In the genomic region with DNA sequence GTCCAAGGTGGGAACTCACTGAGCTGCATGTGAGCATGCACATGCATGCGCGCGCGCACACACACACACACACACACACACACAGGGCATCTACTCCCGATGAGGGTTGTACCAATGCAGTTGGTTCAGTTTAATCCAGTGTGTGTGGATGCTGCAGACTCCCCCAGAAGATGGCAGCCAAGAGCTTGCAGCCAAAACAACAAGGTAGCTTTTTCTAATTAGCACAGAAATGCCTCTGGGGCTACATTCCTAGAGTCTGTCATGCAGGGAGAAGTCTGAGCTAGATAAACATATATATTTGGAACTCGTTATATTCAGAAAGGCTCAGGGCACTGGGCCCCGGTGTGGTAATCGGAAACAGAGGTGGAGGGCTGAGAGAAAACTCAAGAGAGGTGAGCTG, we compare ENCODE assay signal across 8 mouse cellular contexts.
A peak's percentile ranks its signal among the peaks of the same experiment; 100 is the strongest.
DNase-seq lines count a peak whose midpoint lies in the region; ATAC-seq and TF ChIP-seq lines count a peak whose summit lies in the region.

No protein-coding gene starts in this region.

- DNase-seq in thymus, adult 2 months = peak; percentile 3
- no peak for DNase-seq in thymus, postnatal 0 days (ENCODE audit: low spot score)
- DNase-seq in embryo, embryonic 11.5 days (ENCODE audit: low read depth, low spot score) = peak; percentile 44
- DNase-seq in heart, postnatal 36 days = peak; percentile 27 to 41
- peak; percentile 47 to 68 for DNase-seq in layer of hippocampus, adult 8-10 months (ENCODE audit: low spot score in 2 of 2)
- DNase-seq in retina, postnatal 1 day = peak; percentile 81
- no peak for DNase-seq in gastrocnemius, postnatal 25 days

- TF ChIP-seq POLR2A in thymus, adult 2 months (IDR thresholded peaks at IDR 0.05; ENCODE audit: control insufficient read depth, extremely low read depth, insufficient read depth, low read length, poor library complexity) = no peak

- intact Hi-C loops in heart, postnatal 36 days (cut with DNase I) = loop anchor here (10.0 kb wide), 3 partner anchors 116 to 306 kb away; partner anchors contain the start of gene Dnm3

- H3K4me1 ChIP-seq in thymus, adult 2 months (replicated peaks; ENCODE audit: control insufficient read depth, insufficient read depth, low read length) = no peaks in the 10 kb centered on the region
- peaks cover 7% of the 10 kb centered on the region for H3K4me1 ChIP-seq in lung, embryonic 16.5 days (replicated peaks; ENCODE audit: control insufficient read depth, insufficient read depth, low read length)

- ATAC-seq in lung, embryonic 16.5 days (ENCODE audit: low read depth) = peak; percentile 60

- H3K36me3 ChIP-seq in thymus, adult 2 months (ENCODE audit: control insufficient read depth, insufficient read depth, low read length) = no peaks in the 10 kb centered on the region
- H3K36me3 ChIP-seq in lung, embryonic 16.5 days (ENCODE audit: control insufficient read depth, insufficient read depth, low read length) = no peaks in the 10 kb centered on the region

- no peak overlapping the region for H3K4me2 ChIP-seq in lung, embryonic 16.5 days (ENCODE audit: low read depth, low read length)

- no peaks in the 10 kb centered on the region for H3K27me3 ChIP-seq in thymus, adult 2 months (ENCODE audit: control insufficient read depth, insufficient read depth, low read length)
- no peaks in the 10 kb centered on the region for H3K27me3 ChIP-seq in lung, embryonic 16.5 days (ENCODE audit: control insufficient read depth, insufficient read depth, low read depth, low read length)

- H3K9ac ChIP-seq in lung, embryonic 16.5 days (ENCODE audit: low read length) = no peak overlapping the region

- no peak overlapping the region for H3K4me3 ChIP-seq in thymus, adult 2 months (ENCODE audit: control insufficient read depth, insufficient read depth, low read length)
- no peak overlapping the region for H3K4me3 ChIP-seq in lung, embryonic 16.5 days (ENCODE audit: low read length)

- TF ChIP-seq CTCF in thymus, adult 2 months (IDR thresholded peaks at IDR 0.05; ENCODE audit: borderline replicate concordance, control insufficient read depth, extremely low read depth, insufficient read depth, low read length, poor library complexity) = no peak

- 76% methylated on average over 8 of the region's 8 CpGs for WGBS in thymus, adult 2 months
- WGBS in lung, embryonic 16.5 days = 50% methylated on average over 8 of the region's 8 CpGs

- no peak overlapping the region for H3K27ac ChIP-seq in thymus, adult 2 months (ENCODE audit: control insufficient read depth, insufficient read depth, low read length)
- no peak overlapping the region for H3K27ac ChIP-seq in lung, embryonic 16.5 days (ENCODE audit: low read length)

- no peaks in the 10 kb centered on the region for H3K9me3 ChIP-seq in lung, embryonic 16.5 days (ENCODE audit: control insufficient read depth, low read length)

Comparison
In these comparisons a context has a peak if more than half of its experiments do, and no peak if none do; other contexts are left out.
1. DNase-seq: peak in thymus, adult 2 months (single experiment), embryo, embryonic 11.5 days (single experiment), heart, postnatal 36 days (2 of 2), layer of hippocampus, adult 8-10 months (2 of 2) and retina, postnatal 1 day (single experiment); none in thymus, postnatal 0 days (single experiment) and gastrocnemius, postnatal 25 days (single experiment).